Mouse (Mus musculus): ENCODE results near the gene Dazap1.

GRCm38 (mm10) chr10:80281921-80282371, 20.7 kb downstream of the Dazap1 start:
- TF ChIP-seq CTCF (IDR thresholded peaks at IDR 0.05; ENCODE audit: low read depth, low read length) (no peak), POLR2A (IDR thresholded peaks at IDR 0.05; ENCODE audit: insufficient read depth, low read length) (no peak), EP300 (IDR thresholded peaks at IDR 0.05; ENCODE audit: insufficient read depth, low read depth, low read length) (no peak)

All from ES-Bruce4 (cell line).